In genomic region chr19:32263753-32264152, GRCm38 (mm10) we compare ENCODE assay signal across 18 mouse cellular contexts.
DNase-seq lines count a peak whose midpoint lies in the region; ATAC-seq and TF ChIP-seq lines count a peak whose summit lies in the region.
"Had no signal": no experiment of that assay in that cellular context is flagged by ENCODE, and none has a peak within 500 bp of the region (broad histone marks: within the 10 kb centered on the region; RNA-seq: fewer than 3 reads in every experiment).

No protein-coding gene starts in this region.

- no peaks in the 10 kb centered on the region for H3K36me3 ChIP-seq in kidney, embryonic 15.5 days
- H3K36me3 ChIP-seq in liver, embryonic 14.5 days (replicated peaks; ENCODE audit: control insufficient read depth, insufficient read depth, low read depth) = no peaks in the 10 kb centered on the region
- no peaks in the 10 kb centered on the region for H3K36me3 ChIP-seq in stomach, postnatal 0 days (ENCODE audit: control insufficient read depth, insufficient read depth, low read length)
- H3K36me3 ChIP-seq: embryonic facial prominence, embryonic 10.5 days had no signal

- no peak overlapping the region for H3K4me3 ChIP-seq in kidney, embryonic 15.5 days (replicated peaks)
- H3K4me3 ChIP-seq in liver, embryonic 14.5 days (ENCODE audit: insufficient read depth in 1 of 2, low read depth in 2 of 2, low read length in 2 of 2) = no peak overlapping the region
- H3K4me3 ChIP-seq in stomach, postnatal 0 days (ENCODE audit: low read depth, low read length) = no peak overlapping the region
- H3K4me3 ChIP-seq: embryonic facial prominence, embryonic 10.5 days; myocyte had no signal

- H3K27ac ChIP-seq in kidney, embryonic 15.5 days = peak overlapping the region; percentile 19; the same call in 1 of the 2 replicates
- peak overlapping the region; percentile 1; the same call in 1 of the 2 replicates for H3K27ac ChIP-seq in liver, embryonic 14.5 days
- peak overlapping the region; percentile 45; the same call in 1 of the 2 replicates for H3K27ac ChIP-seq in stomach, postnatal 0 days (replicated peaks)
- H3K27ac ChIP-seq: embryonic facial prominence, embryonic 10.5 days had no signal

- DNase-seq in kidney, adult 11 months = no peak
- DNase-seq in c-Kit-negative CD71-positive TER-119-positive erythroid progenitor cells, embryonic 14.5 days (ENCODE audit: low read depth, low spot score) = peak; percentile 40
- DNase-seq in liver, embryonic 14.5 days (ENCODE audit: low read depth in 3 of 3, low spot score in 3 of 3) = peak in 1 of 3 experiments; percentile 78
- peak; percentile 53 for DNase-seq in stomach, postnatal 0 days (ENCODE audit: low spot score)
- no peak for DNase-seq in left cerebral cortex, adult 9 months (ENCODE audit: low spot score in 2 of 2)
- no peak for DNase-seq in thymus, postnatal 0 days (ENCODE audit: low spot score)
- DNase-seq in cerebellum, adult 11 months = no peak
- DNase-seq: cerebellum, postnatal 14 days; gastrocnemius, postnatal 36 days; left cerebral cortex, postnatal 4 days; lung, embryonic 14.5 days; right cerebral cortex, postnatal 25 days; thymus, postnatal 25 days had no signal

- no peaks in the 10 kb centered on the region for H3K9me3 ChIP-seq in kidney, embryonic 15.5 days (replicated peaks)
- no peaks in the 10 kb centered on the region for H3K9me3 ChIP-seq in liver, embryonic 14.5 days (ENCODE audit: control insufficient read depth, low read length)
- no peaks in the 10 kb centered on the region for H3K9me3 ChIP-seq in stomach, postnatal 0 days (ENCODE audit: control insufficient read depth, low read length)
- H3K9me3 ChIP-seq: embryonic facial prominence, embryonic 10.5 days had no signal

- no peak overlapping the region for H3K9ac ChIP-seq in kidney, embryonic 15.5 days
- peak overlapping the region; percentile 1; the same call in 1 of the 2 replicates for H3K9ac ChIP-seq in liver, embryonic 14.5 days (replicated peaks)
- no peak overlapping the region for H3K9ac ChIP-seq in stomach, postnatal 0 days (ENCODE audit: low read length)
- H3K9ac ChIP-seq: lung, embryonic 14.5 days had no signal

- no peaks in the 10 kb centered on the region for H3K27me3 ChIP-seq in kidney, embryonic 15.5 days
- H3K27me3 ChIP-seq in liver, embryonic 14.5 days (ENCODE audit: control insufficient read depth, insufficient read depth, low read length) = no peaks in the 10 kb centered on the region
- H3K27me3 ChIP-seq in stomach, postnatal 0 days (ENCODE audit: control insufficient read depth, insufficient read depth, low read length) = no peaks in the 10 kb centered on the region

- 57% methylated on average over 1 of the region's 1 CpGs for WGBS in kidney, embryonic 15.5 days
- 17% methylated on average over 1 of the region's 1 CpGs for WGBS in liver, embryonic 14.5 days (ENCODE audit: insufficient replicate concordance)
- WGBS in stomach, postnatal 0 days = 51% methylated on average over 1 of the region's 1 CpGs

- peaks cover 56% of the 10 kb centered on the region for H3K4me1 ChIP-seq in kidney, embryonic 15.5 days
- H3K4me1 ChIP-seq in liver, embryonic 14.5 days (replicated peaks; ENCODE audit: control insufficient read depth in 2 of 2, insufficient read depth in 2 of 2, low read length in 1 of 2) = peaks cover 17 to 42% of the 10 kb centered on the region in 2 experiments
- 0 out of 2 replicates have a peak, but pooled peaks cover 3% of the 10 kb centered on the region for H3K4me1 ChIP-seq in stomach, postnatal 0 days (replicated peaks; ENCODE audit: control insufficient read depth, insufficient read depth)

- no peak for ATAC-seq in kidney, embryonic 15.5 days (replicated peaks; ENCODE audit: low FRiP score)
- ATAC-seq in liver, embryonic 14.5 days (ENCODE audit: insufficient read depth) = peak; percentile 80
- peak; percentile 84 for ATAC-seq in stomach, postnatal 0 days (ENCODE audit: low FRiP score, low TSS enrichment)

- TF ChIP-seq CTCF in liver, embryonic 14.5 days (IDR thresholded peaks at IDR 0.05; ENCODE audit: low read depth) = 0 out of 2 replicates have a peak, but pooled peaks have one; percentile 5
- peak; percentile 21; the same call in 1 of the 2 replicates for TF ChIP-seq CTCF in stomach, postnatal 0 days (IDR thresholded peaks at IDR 0.05; ENCODE audit: low read depth)

- no peak overlapping the region for H3K4me2 ChIP-seq in kidney, embryonic 15.5 days
- peak overlapping the region; percentile 13; the same call in 1 of the 2 replicates for H3K4me2 ChIP-seq in liver, embryonic 14.5 days (ENCODE audit: low read depth)
- H3K4me2 ChIP-seq in stomach, postnatal 0 days (replicated peaks; ENCODE audit: low read depth) = no peak overlapping the region
- H3K4me2 ChIP-seq: heart, embryonic 11.5 days; lung, embryonic 14.5 days; midbrain, embryonic 11.5 days had no signal

- TF ChIP-seq EP300 in liver, embryonic 14.5 days (IDR thresholded peaks at IDR 0.05; ENCODE audit: low read depth) = peak; percentile 75
- no peak for TF ChIP-seq EP300 in stomach, postnatal 0 days (optimal IDR thresholded peaks at IDR 0.05)

Comparison
In these comparisons a context has a peak if more than half of its experiments do, and no peak if none do; other contexts are left out.
1. DNase-seq: peak in c-Kit-negative CD71-positive TER-119-positive erythroid progenitor cells, embryonic 14.5 days (single experiment) and stomach, postnatal 0 days (single experiment); none in kidney, adult 11 months (single experiment), left cerebral cortex, adult 9 months (0 of 2), thymus, postnatal 0 days (single experiment) and cerebellum, adult 11 months (single experiment).
2. Peak in every context shown above with its lines, with median percentiles within 50 percentile points of each other: H3K27ac ChIP-seq.